Mouse (Mus musculus) bone marrow macrophage, adult 2 months (primary cell): ENCODE results near the gene Fam133b. TPM values are rescaled to one million over a fixed set of nuclear protein-coding genes. Genes with fewer than 3 reads are reported as not detected.
"Not testable (repeated sequence)": the region's sequence is repeated elsewhere in the genome, so short reads cannot be mapped to it uniquely, and the experiment has no call there.

ENCODE experiments used
- H3K27ac ChIP-seq: 2 replicates; pipeline ENCODE4 v1.5.1; 2012; ENCODE audit warnings: low read depth, low read length; ENCODE audit not compliant: insufficient read depth
- H3K4me1 ChIP-seq: 2 replicates; pipeline ENCODE4 v1.6.1; 2012; ENCODE audit warnings: low read length; ENCODE audit not compliant: control insufficient read depth, insufficient read depth
- H3K4me3 ChIP-seq: 2 replicates; pipeline ENCODE4 v1.5.1; 2012; ENCODE audit warnings: mild to moderate bottlenecking, low read length, moderate library complexity; ENCODE audit not compliant: insufficient read depth
- CTCF ChIP-seq: IDR thresholded peaks from 2 replicates; pipeline ENCODE4 v1.5.1; 2012; ENCODE audit warnings: low read depth, mild to moderate bottlenecking, low read length, moderate library complexity
- POLR2A ChIP-seq: IDR thresholded peaks from 2 replicates; pipeline ENCODE4 v1.6.1; 2012; ENCODE audit warnings: mild to moderate bottlenecking, low read depth, low read length, borderline replicate concordance
- polyA plus RNA-seq: library from polyadenylated mRNA; stranded (reverse); fragments of >200 nt; gene quantifications from 2 replicates; pipeline ENCODE4 v1.2.4, GENCODE M21; 2012; ENCODE audit not compliant: missing spikeins, insufficient read depth, insufficient read length

Gene Fam133b
- polyA plus RNA-seq, 1 experiment: 26.0 TPM

DNA sequence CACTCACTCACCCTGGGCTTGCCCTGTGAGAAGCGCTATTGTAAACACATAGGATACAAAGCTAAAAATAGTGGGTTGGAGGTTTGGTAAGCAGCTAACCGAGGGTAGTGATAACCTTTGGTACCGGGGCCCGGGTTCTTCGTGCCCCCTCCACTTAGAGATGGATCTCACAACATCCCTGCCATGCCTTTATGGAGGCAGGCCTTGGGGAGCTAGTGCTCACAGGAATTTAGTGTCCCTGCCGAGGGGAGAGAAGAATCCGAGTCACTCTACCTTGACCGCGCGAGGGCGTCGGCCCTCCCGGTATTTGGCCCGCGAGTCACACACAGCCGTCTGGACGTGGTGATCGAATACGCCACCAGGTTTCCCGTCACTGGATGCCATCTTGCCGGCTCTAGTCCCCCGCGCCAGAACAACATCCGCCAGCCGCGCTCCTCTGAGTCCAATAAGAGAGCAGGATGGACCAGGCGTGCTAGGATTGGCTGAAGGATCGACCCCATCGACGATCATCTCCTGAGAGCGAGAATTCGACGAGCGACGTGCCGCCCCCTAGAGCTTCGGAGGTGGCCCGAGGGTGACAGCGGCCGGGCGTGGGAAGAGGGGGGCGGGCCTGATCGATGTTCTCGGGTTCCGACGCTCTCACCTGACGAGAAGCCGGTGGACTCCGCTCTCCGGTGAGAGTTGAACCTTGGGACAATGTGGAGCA, 52.2 kb downstream of the Fam133b start, which contains the start of gene Pex1:
Pex1 (plus strand) TSS at position 374 of the 706 bp plus-strand sequence.
- Histone ChIP-seq H3K4me3 (peak within 1 kb of the TSS; percentile 82), H3K4me1 (peaks cover 7% of the 10 kb centered on the region), H3K27ac (peak within 1 kb of the TSS; percentile 5; the same call in 1 of the 2 replicates)
- no peak; the same call in 1 of the 2 replicates for TF ChIP-seq CTCF
- no peak for TF ChIP-seq POLR2A

DNA sequence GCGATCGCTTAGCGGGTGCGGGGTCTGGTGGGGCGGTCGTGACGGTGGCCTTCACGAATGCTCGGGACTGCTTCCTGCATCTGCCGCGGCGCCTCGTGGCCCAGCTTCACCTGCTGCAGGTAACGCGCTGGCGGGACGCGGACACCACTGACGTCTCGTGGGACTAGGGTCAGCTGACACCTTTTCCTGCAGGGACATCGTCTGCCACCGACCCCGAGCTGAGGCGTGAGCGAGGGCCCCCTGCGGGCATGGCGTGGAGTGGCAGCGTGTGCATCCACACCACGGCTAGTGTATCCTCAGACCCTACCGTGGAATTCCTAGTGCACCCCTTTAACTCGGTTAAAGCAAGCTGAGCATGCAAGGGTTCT, 52.8 kb downstream of the Fam133b start, which contains the start of gene Rbm48:
Rbm48 (minus strand) TSS at position 187 of the 368 bp plus-strand sequence.
- peak within 1 kb of the TSS; percentile 5; the same call in 1 of the 2 replicates for H3K27ac ChIP-seq
- H3K4me1 ChIP-seq: peaks cover 11% of the 10 kb centered on the region
- peak within 1 kb of the TSS; percentile 82 for H3K4me3 ChIP-seq
- TF ChIP-seq POLR2A: no peak
- TF ChIP-seq CTCF: peak; percentile 39

DNA sequence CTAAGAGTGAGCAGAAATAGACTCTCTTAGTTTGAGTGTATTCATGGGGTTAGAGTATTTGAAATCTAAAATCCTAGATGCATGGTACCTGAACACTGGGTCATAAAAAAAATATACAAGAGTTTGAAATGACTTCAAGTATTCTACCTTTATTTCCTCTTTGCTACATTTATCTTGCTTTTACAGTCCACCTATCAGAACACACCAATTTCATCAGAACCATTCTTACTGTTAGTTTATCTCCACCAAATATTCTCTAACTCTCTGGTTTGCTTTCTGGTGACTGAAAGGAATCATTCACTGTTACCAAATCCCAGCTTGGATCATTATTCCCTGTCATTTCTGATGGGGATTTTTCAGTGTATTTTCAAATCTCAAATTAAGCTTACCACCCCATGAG, 53.5 kb downstream of the Fam133b start:
- H3K4me1 ChIP-seq: peaks cover 12% of the 10 kb centered on the region
- TF ChIP-seq POLR2A (no peak), CTCF (no peak)
- peak overlapping the region; percentile 82 for H3K4me3 ChIP-seq
- H3K27ac ChIP-seq: no peak overlapping the region

DNA sequence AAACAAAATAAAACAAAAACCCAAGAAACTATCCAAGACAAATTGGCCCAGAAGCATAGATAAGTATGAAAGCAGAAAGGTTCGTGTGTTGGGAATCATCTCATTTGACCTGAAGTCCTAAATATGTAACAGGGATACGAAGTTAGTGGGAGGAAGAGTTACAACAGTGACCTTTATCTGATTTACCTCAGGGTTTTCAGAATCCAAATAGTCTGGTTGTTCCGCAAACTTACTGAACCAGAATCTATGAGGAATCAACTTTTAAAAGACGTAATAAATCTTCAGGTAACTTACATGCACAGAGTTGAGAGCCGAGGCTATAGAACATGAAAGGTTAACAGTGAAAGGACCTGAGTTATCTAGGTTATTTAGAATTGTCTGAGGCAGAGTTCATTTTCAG, 55.1 kb downstream of the Fam133b start:
- Histone ChIP-seq H3K4me3 (no peak overlapping the region), H3K4me1 (peaks cover 12% of the 10 kb centered on the region), H3K27ac (no peak overlapping the region)
- TF ChIP-seq CTCF (no peak), POLR2A (no peak)

DNA sequence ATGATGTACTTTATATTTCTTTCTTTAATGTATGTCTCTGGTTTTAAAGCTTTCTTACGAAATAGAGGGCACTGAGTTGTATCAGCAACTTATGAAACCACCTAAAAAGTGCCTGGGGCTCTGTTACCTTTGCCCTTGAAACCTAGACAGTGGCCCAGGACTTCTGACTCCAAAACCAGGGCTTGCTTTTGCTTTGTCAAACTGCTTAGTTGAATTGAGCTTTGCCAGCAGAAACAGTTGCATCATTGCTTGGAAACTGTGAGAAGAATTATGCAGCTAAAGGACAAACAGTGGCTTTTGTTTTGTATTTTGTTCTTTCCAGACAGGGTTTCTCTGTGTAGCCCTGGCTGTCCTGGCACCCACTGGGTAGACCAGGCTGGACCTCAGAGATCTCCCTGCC, 56.7 kb downstream of the Fam133b start:
- TF ChIP-seq POLR2A: no peak
- TF ChIP-seq CTCF: no peak
- Histone ChIP-seq H3K4me1 (peaks cover 8% of the 10 kb centered on the region), H3K27ac (no peak overlapping the region), H3K4me3 (no peak overlapping the region)

DNA sequence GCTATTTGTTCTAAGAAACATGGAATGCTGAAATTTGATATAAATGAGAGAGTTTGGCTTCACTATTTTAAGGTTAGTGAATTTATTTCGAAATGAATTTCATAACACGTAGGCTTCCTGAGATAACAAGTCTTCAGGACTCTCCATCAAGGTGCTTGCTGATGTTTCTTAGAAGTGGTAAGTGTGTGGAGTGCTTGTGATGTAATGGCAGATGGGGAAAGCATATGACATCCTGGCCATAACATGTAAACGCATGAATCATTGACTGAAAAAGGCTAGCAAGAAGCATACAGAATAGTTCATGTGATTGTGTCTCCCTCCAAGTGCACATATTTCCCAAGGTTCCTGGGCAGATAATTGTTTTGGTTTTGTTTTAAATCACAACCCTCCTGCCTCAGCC, 57.2 kb downstream of the Fam133b start:
- TF ChIP-seq POLR2A: no peak
- no peak for TF ChIP-seq CTCF
- H3K4me3 ChIP-seq: no peak overlapping the region
- peaks cover 8% of the 10 kb centered on the region for H3K4me1 ChIP-seq
- no peak overlapping the region for H3K27ac ChIP-seq

DNA sequence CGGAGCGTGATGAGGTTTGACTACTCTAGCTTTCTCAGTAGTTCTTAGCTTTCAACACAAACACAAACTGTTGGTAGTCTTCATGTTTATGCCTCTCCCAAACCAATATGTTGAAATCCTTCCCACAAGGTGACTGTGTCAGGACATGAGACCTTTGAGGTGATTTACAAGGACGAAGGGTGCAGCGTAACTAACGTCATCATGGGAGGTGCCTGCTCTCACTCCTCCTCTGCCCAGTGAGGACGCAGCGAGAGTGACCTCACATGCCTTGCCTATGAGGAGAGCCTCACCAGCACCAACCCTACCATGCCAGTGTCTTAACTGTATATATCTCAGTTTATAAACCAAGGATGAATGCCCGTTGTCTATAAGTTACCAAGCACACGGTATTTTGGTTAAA, 63.5 kb downstream of the Fam133b start:
- TF ChIP-seq CTCF: no peak
- no peak for TF ChIP-seq POLR2A
- no peak overlapping the region for H3K27ac ChIP-seq
- no peaks in the 10 kb centered on the region for H3K4me1 ChIP-seq
- H3K4me3 ChIP-seq: no peak overlapping the region

DNA sequence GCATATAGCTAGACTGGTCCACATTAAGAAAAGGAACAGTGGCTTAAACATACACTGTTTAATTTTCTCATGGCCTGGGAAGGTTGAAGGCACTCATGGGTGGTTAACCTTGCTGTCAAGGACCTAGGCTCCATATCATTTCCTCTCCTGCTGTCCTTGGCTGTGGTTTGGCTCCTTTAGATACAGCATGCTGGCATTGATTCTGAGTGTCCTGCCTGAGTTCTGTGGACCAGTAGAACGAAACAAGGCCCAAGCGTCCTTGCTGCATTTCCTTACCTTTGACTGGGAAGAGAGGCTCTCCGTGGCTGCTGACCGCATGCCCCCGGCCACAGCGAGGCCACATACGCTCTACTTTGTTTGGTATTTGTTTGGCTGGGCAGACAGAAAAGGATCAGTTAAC, 65.6 kb downstream of the Fam133b start:
- H3K4me3 ChIP-seq: no peak overlapping the region
- no peaks in the 10 kb centered on the region for H3K4me1 ChIP-seq
- no peak for TF ChIP-seq POLR2A
- no peak for TF ChIP-seq CTCF
- H3K27ac ChIP-seq: no peak overlapping the region

DNA sequence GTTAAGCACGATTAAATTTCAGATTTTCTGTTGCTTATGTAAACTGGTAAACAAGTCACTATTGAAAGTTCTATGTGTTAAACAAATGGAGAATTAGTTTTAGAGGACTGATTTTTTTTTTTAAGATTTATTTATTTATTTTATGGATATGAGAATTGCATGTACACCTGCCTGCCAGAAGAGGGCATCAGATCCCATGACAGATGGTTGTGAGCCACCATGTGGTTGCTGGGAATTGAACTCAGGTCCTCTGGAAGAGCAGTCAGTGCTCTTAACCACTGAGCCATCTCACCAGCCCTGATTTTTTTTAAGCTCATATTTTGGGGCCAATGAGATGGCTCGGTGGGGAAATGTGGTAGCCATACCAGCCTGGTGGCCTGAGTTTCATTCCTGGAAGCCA, 68.2 kb downstream of the Fam133b start:
- H3K27ac ChIP-seq, H3K4me1 ChIP-seq, H3K4me3 ChIP-seq: not testable (repeated sequence)

Other genes starting within 250 kb of the Fam133b start
- 24.1 and 25.7 TPM in 2 replicates for gene Cdk6, start 202.3 kb upstream of the Fam133b start, polyA plus RNA-seq
- gene 1700109H08Rik, start 27.7 kb downstream of the Fam133b start, polyA plus RNA-seq: 6.4 and 7.0 TPM in 2 replicates
- 22.3 and 24.4 TPM in 2 replicates for gene Pex1, start 52.2 kb downstream of the Fam133b start, polyA plus RNA-seq
- gene Rbm48, start 52.8 kb downstream of the Fam133b start, polyA plus RNA-seq: 8.8 and 11.0 TPM in 2 replicates
- gene Tmbim7, start 107.3 kb downstream of the Fam133b start, polyA plus RNA-seq: not detected in 2 replicates
- gene Gatad1, start 113.4 kb downstream of the Fam133b start, polyA plus RNA-seq: 76.2 and 81.2 TPM in 2 replicates